Mouse (Mus musculus): Measurements from ENCODE around the gene Gramd1b.

The Gramd1b gene

GRCm38 (mm10) chr9:40300018-40300989, 230.9 kb downstream of the Gramd1b start:
- DNase-seq = no peak

- no peak for DNase-seq
Measured at GRCm38 (mm10) chr9:40299323-40299722, 231.9 kb downstream of the Gramd1b start.

- DNase-seq = no peak
Measured at GRCm38 (mm10) chr9:40297969-40298368, 233.2 kb downstream of the Gramd1b start.

GRCm38 (mm10) chr9:40296251-40296650, 234.9 kb downstream of the Gramd1b start:
- DNase-seq = no peak

GRCm38 (mm10) chr9:40294866-40295265, 236.3 kb downstream of the Gramd1b start:
- no peak for DNase-seq

- DNase-seq = no peak
Measured at GRCm38 (mm10) chr9:40294210-40294609, 237.0 kb downstream of the Gramd1b start.

- no peak for DNase-seq
Measured at GRCm38 (mm10) chr9:40293740-40294139, 237.4 kb downstream of the Gramd1b start.

GRCm38 (mm10) chr9:40293286-40293685, 237.9 kb downstream of the Gramd1b start:
- DNase-seq = no peak

- DNase-seq = no peak
Measured at GRCm38 (mm10) chr9:40292475-40292874, 238.7 kb downstream of the Gramd1b start.

- DNase-seq = no peak
Measured at GRCm38 (mm10) chr9:40282968-40283367, 248.2 kb downstream of the Gramd1b start.

GRCm38 (mm10) chr9:40279438-40279837, 251.7 kb downstream of the Gramd1b start:
- DNase-seq = no peak

- no peak for DNase-seq
Measured at GRCm38 (mm10) chr9:40277671-40278070, 253.5 kb downstream of the Gramd1b start.

GRCm38 (mm10) chr9:40275904-40276303, 255.3 kb downstream of the Gramd1b start:
- no peak for DNase-seq

GRCm38 (mm10) chr9:40272822-40273221, 258.4 kb downstream of the Gramd1b start:
- no peak for DNase-seq

GRCm38 (mm10) chr9:40271075-40271474, 260.1 kb downstream of the Gramd1b start:
- no peak for DNase-seq

- DNase-seq = no peak
Measured at GRCm38 (mm10) chr9:40269880-40270279, 261.3 kb downstream of the Gramd1b start.

- peak; percentile 74 for DNase-seq
Measured at GRCm38 (mm10) chr9:40269103-40269861, 261.9 kb downstream of the Gramd1b start, which contains the start of gene Scn3b. Gene Scn3b (plus strand): TSS chr9:40269217.

GRCm38 (mm10) chr9:40268748-40269102, 262.5 kb downstream of the Gramd1b start:
- no peak for DNase-seq

GRCm38 (mm10) chr9:40268040-40268747, 263.0 kb downstream of the Gramd1b start:
- DNase-seq = peak; percentile 13

- DNase-seq = no peak
Measured at GRCm38 (mm10) chr9:40263874-40264273, 267.3 kb downstream of the Gramd1b start.

- DNase-seq = no peak
Measured at GRCm38 (mm10) chr9:40252459-40252858, 278.7 kb downstream of the Gramd1b start.

GRCm38 (mm10) chr9:40249106-40249505, 282.1 kb downstream of the Gramd1b start:
- no peak for DNase-seq

GRCm38 (mm10) chr9:40246702-40247101, 284.5 kb downstream of the Gramd1b start:
- no peak for DNase-seq

All from kidney, postnatal 10 days (tissue).